Mouse (Mus musculus): ENCODE measurements around the gene Tmem43. TPM values are rescaled to one million over a fixed set of nuclear protein-coding genes. Genes with fewer than 3 reads are reported as not detected.

Tmem43 gene
- 10 to 100 TPM; 21.0 to 25.3 TPM for total RNA-seq (2021)
- long read RNA-seq, experiment 1, transcript Tmem43-201 (12 exons, 2,903 nt): major isoform, 24 of 26 reads
- long read RNA-seq, experiment 1, partial matches to known transcripts: 1 of 26 reads
- long read RNA-seq, experiment 1, other reads (novel, unspliced or antisense): 1 of 26 reads
- long read RNA-seq, experiment 2, transcript Tmem43-201 (12 exons, 2,903 nt): major isoform, 31 of 33 reads
- long read RNA-seq, experiment 2, partial matches to known transcripts: 1 of 33 reads
- long read RNA-seq, experiment 2, other reads (novel, unspliced or antisense): 1 of 33 reads

GRCm38 (mm10) chr6:91472868-91473804 is at the start of gene Tmem43, which contains the start of gene Chchd4:
TSS of gene Tmem43 (plus strand) at chr6:91473703.
TSS of gene Chchd4 (minus strand) at chr6:91473546.
- intact Hi-C loops (cut with DNase I): loop anchor here (2.0 kb wide), 1 partner anchor 42 kb away; the partner anchor contains the start of genes Lsm3 and Xpc
- 0 out of 2 replicates have a peak, but pooled peaks have one; percentile 7 for TF ChIP-seq CTCF (IDR thresholded peaks at IDR 0.05)
- H3K4me3 ChIP-seq: peak within 1 kb of the TSS; percentile 91
- DNase-seq: peak; percentile 98
- peak within 1 kb of the TSS; percentile 95 for H3K27ac ChIP-seq

- intact Hi-C loops (cut with DNase I): no loop called here
- no peak overlapping the region for H3K4me3 ChIP-seq
- TF ChIP-seq CTCF (IDR thresholded peaks at IDR 0.05): no peak
- no peak overlapping the region for H3K27ac ChIP-seq
- DNase-seq: no peak
Observed at GRCm38 (mm10) chr6:91424151-91424550, 49.4 kb upstream of the Tmem43 start.

GRCm38 (mm10) chr6:91440474-91441144 is 32.9 kb upstream of the Tmem43 start:
- DNase-seq: peak; percentile 95
- H3K4me3 ChIP-seq: peak overlapping the region; percentile 83
- H3K27ac ChIP-seq: peak overlapping the region; percentile 88
- intact Hi-C loops (cut with DNase I): loop anchor here (2.0 kb wide), 1 partner anchor 68 kb away; no protein-coding TSS in a partner anchor
- no peak for TF ChIP-seq CTCF (IDR thresholded peaks at IDR 0.05)

- no peak for TF ChIP-seq CTCF (IDR thresholded peaks at IDR 0.05)
- DNase-seq: no peak
- Histone ChIP-seq H3K4me3 (peak overlapping the region; percentile 83), H3K27ac (peak overlapping the region; percentile 88)
- intact Hi-C loops (cut with DNase I): loop anchor here (2.0 kb wide), 1 partner anchor 68 kb away; no protein-coding TSS in a partner anchor
Observed at GRCm38 (mm10) chr6:91441145-91441662, 32.3 kb upstream of the Tmem43 start.

GRCm38 (mm10) chr6:91445316-91445715 is 28.2 kb upstream of the Tmem43 start:
- no peak overlapping the region for H3K4me3 ChIP-seq
- H3K27ac ChIP-seq: no peak overlapping the region
- no peak for DNase-seq
- TF ChIP-seq CTCF (IDR thresholded peaks at IDR 0.05): no peak
- intact Hi-C loops (cut with DNase I): no loop called here

GRCm38 (mm10) chr6:91449472-91450225 is 23.9 kb upstream of the Tmem43 start:
- intact Hi-C loops (cut with DNase I): no loop called here
- Histone ChIP-seq H3K4me3 (no peak overlapping the region), H3K27ac (no peak overlapping the region)
- no peak for TF ChIP-seq CTCF (IDR thresholded peaks at IDR 0.05)
- DNase-seq: no peak

- no peak overlapping the region for H3K27ac ChIP-seq
- no peak for DNase-seq
- intact Hi-C loops (cut with DNase I): no loop called here
- H3K4me3 ChIP-seq: no peak overlapping the region
- no peak for TF ChIP-seq CTCF (IDR thresholded peaks at IDR 0.05)
Observed at GRCm38 (mm10) chr6:91452056-91452455, 21.4 kb upstream of the Tmem43 start.

GRCm38 (mm10) chr6:91454546-91454945 is 19.0 kb upstream of the Tmem43 start:
- no peak for TF ChIP-seq CTCF (IDR thresholded peaks at IDR 0.05)
- H3K4me3 ChIP-seq: no peak overlapping the region
- DNase-seq: no peak
- intact Hi-C loops (cut with DNase I): no loop called here
- H3K27ac ChIP-seq: no peak overlapping the region

GRCm38 (mm10) chr6:91459471-91459870 is 14.0 kb upstream of the Tmem43 start:
- intact Hi-C loops (cut with DNase I): no loop called here
- TF ChIP-seq CTCF (IDR thresholded peaks at IDR 0.05): no peak
- DNase-seq: no peak
- H3K4me3 ChIP-seq: no peak overlapping the region
- H3K27ac ChIP-seq: no peak overlapping the region

GRCm38 (mm10) chr6:91465756-91466155 is 7.7 kb upstream of the Tmem43 start:
- intact Hi-C loops (cut with DNase I): no loop called here
- H3K27ac ChIP-seq: no peak overlapping the region

GRCm38 (mm10) chr6:91467106-91467505 is 6.4 kb upstream of the Tmem43 start:
- peak overlapping the region; percentile 67 for H3K27ac ChIP-seq
- no peak for DNase-seq

More at GRCm38 (mm10) chr6:91465756-91466155, 7.7 kb upstream of the Tmem43 start:
- H3K4me3 ChIP-seq: no peak overlapping the region
- DNase-seq: no peak
- TF ChIP-seq CTCF (IDR thresholded peaks at IDR 0.05): no peak

More at GRCm38 (mm10) chr6:91467106-91467505, 6.4 kb upstream of the Tmem43 start:
- TF ChIP-seq CTCF (IDR thresholded peaks at IDR 0.05): no peak
- intact Hi-C loops (cut with DNase I): no loop called here
- no peak overlapping the region for H3K4me3 ChIP-seq
